Mouse (Mus musculus): ENCODE results near the gene Nxf1. TPM values are rescaled to one million over a fixed set of nuclear protein-coding genes. Genes with fewer than 3 reads are reported as not detected.
A peak's percentile ranks its signal among the peaks of the same experiment; 100 is the strongest.

Gene Nxf1
- total RNA-seq, 2 experiments from 2014 or later, result 37.8 to 41.5 TPM

DNA sequence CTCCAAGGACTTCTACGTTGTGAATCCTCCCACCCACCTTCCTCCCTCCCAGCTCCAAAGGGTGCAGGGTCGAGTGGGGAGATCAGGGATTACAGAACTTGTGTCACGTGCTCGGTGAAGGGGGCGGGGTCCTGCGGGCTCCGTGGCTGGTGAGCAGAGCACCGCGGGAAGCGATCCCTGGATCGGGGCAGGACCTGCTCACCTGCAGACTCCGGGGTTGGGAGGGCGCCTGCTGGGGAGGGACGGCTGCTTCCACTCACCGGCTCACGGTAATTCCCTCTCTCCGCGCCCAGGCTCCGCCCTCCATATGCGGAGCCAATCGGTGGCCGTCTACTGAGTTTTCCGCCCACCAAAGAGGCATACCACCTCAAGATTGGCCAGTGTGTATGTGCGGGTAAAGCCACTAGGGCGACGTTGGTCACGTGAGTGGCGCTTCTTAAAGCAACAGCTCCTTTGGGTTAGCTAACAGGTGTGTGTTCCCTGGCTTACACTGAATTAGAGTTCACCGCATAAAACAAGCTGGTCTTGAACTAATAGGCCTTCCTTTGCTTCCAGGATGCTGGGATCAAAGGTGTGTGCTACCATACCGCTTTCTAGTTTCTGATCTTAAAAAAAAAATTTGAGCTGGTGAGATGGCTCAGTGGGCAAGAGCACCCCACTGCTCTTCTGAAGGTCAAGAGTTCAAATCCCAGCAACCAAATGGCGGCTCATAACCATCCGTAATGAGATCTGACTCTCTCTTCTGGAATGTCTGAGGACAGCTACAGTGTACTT, 29.3 kb downstream of the Nxf1 start, which contains the start of gene Taf6l:
TSS of gene Taf6l (minus strand) at position 410 of the 774 bp plus-strand sequence.
- intact Hi-C loops (cut with DNase I), result no loop called here
- TF ChIP-seq CTCF (IDR thresholded peaks at IDR 0.05), result peak; percentile 25; the same call in 1 of the 2 replicates
- DNase-seq, result peak; percentile 94
- H3K27ac ChIP-seq, result peak within 1 kb of the TSS; percentile 92
- H3K4me3 ChIP-seq, result peak within 1 kb of the TSS; percentile 96

DNA sequence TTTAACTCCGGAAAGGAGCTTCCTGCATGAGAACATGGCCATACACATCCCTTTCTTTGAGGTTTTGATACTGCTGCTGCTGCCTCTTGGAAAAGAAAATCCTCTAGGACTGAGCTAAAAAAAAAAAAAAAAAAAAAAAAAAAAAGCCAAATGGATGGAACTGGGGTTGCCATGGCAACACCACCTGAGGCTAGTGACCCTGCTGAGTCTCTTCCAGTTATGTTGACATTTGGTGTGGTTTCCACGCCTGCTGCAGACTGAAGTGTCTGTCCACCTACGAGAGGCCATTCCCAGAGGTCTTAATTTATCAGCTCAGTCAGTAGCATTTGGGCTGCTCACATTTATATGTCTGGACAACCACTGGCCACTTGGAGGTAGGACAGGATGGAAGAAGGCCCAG, 31.6 kb downstream of the Nxf1 start:
- no peak for DNase-seq
- H3K27ac ChIP-seq, result no peak overlapping the region
- intact Hi-C loops (cut with DNase I), result no loop called here
- no peak for TF ChIP-seq CTCF (IDR thresholded peaks at IDR 0.05)
- no peak overlapping the region for H3K4me3 ChIP-seq

DNA sequence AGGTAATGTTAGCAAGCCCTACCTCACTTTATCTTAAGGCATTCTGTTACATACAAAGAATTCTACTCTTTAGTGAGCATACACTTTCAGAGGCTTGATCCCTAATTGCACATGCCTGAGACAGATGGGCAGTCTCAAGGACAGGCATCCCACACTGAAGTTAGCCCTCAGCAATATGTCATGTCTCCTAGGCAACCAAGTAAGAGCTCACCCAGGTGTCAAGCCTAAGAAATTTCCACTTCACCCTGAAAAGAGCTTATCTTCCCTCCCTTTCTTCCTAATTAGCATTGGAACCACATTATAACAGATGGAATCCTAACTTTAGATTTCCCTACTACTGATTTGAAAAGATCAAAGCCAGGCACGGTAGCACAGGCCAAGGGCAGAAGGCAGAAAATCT, 32.3 kb downstream of the Nxf1 start:
- intact Hi-C loops (cut with DNase I), result no loop called here
- no peak for TF ChIP-seq CTCF (IDR thresholded peaks at IDR 0.05)
- DNase-seq, result no peak
- H3K4me3 ChIP-seq, result no peak overlapping the region
- H3K27ac ChIP-seq, result no peak overlapping the region

DNA sequence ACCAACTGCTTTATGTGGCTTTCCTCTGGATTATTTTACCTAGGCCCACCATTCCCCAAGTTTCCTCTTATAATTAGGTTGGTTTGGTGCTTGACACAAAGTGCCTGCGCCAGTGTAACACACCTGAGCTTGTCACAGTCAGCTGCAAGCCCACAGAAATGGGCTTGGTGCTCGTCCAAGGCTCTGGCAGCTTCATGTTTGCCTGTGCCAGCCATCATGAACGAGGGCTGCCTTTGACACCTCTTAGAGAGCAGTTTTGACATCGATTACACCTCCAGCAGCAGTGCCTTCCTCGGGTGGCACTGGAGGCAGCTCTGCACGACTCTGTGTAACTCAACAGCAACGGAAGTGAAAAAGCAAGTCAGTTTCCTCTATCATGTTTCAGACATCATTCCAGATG, 33.3 kb downstream of the Nxf1 start:
- no peak for DNase-seq

DNA sequence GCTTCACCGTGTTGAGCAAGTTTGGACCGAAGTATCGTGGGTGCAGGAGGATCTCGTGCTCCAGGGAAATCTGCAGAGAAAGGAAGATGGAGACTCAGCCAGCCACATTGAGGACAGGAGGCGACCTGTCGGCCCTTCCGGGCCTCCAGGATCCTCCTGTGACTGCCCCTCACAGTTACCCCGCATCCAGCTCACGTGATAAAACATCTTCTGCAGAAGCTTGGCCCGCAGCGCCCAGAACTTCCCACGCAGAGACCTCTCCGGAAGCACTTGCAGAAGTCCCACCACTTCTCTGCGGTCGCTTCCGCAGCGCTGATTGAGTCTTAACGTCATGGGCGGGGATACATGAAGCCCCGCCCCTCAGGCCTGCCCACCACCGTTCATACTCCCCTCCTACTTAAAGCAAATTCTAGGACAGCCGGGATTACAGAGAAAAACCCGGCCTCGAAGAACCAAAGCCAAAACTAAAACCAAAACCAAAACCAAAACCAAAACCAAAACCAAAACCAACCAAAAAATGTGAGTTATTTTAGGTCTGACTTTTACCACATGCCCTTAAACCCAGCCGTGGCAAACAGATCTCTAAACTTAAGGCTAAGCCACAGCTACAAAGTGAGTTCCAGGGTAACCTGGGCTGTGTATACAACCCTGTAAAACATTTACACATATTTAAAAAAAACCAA, 41.5 kb downstream of the Nxf1 start, which contains the start of gene Polr2g:
TSS of gene Polr2g (minus strand) at position 314 of the 683 bp plus-strand sequence.
- DNase-seq, result peak; percentile 92
- intact Hi-C loops (cut with DNase I), result no loop called here
- H3K27ac ChIP-seq, result peak within 1 kb of the TSS; percentile 87
- TF ChIP-seq CTCF (IDR thresholded peaks at IDR 0.05), result no peak
- H3K4me3 ChIP-seq, result peak within 1 kb of the TSS; percentile 94

More for the DNA sequence above, 33.3 kb downstream of the Nxf1 start:
- Histone ChIP-seq H3K4me3 (no peak overlapping the region), H3K27ac (no peak overlapping the region)
- no peak for TF ChIP-seq CTCF (IDR thresholded peaks at IDR 0.05)
- intact Hi-C loops (cut with DNase I), result no loop called here

DNA sequence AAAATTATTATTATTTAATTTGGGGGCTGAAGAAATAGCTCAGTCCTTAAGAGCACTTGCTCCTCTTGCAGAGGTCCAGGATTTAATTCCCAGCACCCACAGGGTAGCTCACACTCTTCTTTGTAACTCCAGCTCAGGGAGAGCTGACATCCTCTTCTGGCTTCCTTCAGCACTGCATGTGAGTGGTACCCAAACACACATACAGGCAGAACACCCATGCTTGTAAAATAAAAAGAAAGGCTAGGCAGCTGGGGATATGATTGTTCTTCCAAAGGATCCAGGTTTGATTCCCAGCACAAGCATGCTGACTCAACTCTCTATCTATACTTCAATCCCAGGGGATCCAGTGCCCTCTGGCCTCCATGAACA, 42.1 kb downstream of the Nxf1 start:
- Histone ChIP-seq H3K27ac (peak overlapping the region; percentile 87), H3K4me3 (peak overlapping the region; percentile 94)
- intact Hi-C loops (cut with DNase I), result no loop called here
- no peak for TF ChIP-seq CTCF (IDR thresholded peaks at IDR 0.05)
- DNase-seq, result no peak

DNA sequence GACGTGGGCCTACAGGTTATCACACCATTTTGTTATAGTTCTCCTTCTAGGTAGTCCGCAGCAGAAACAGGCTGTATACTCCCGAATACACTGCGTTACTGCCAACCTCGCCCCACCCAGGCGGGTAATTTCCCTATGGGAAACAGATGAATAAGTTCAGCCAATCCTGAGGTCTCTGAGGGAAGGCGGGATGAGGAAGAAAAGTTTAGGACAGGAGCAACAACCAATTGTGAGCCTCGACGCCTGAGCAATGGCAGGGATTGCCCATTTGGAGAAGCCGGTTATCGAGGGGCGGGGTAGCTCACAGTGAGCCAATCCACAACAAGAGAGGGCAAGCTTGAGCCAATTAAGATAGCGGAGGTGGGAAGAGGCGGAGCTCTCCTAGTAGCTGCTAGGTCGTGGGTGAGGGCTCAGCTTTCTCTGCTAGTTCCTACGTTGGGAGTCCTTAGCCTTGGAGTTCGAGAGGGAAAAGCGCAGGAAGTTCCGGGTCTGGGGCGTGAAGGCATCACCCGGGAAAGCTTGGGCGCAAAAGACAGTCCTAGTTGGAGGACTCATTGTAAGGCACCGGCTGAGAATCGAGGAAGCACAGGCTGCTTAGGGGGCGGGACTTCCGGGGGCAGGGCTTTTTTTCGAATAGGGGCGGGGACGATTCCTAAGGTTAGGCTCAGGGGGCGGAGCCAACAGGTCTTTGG, 45.4 kb downstream of the Nxf1 start, which contains the start of gene Zbtb3:
TSS of gene Zbtb3 (plus strand) at position 426 of the 692 bp plus-strand sequence.
- peak within 1 kb of the TSS; percentile 93 for H3K27ac ChIP-seq
- peak; percentile 95 for DNase-seq
- peak within 1 kb of the TSS; percentile 86 for H3K4me3 ChIP-seq
- no peak for TF ChIP-seq CTCF (IDR thresholded peaks at IDR 0.05)
- intact Hi-C loops (cut with DNase I), result loop anchor here (2.0 kb wide), 1 partner anchor 17 kb away; the partner anchor contains the start of gene Ttc9c

DNA sequence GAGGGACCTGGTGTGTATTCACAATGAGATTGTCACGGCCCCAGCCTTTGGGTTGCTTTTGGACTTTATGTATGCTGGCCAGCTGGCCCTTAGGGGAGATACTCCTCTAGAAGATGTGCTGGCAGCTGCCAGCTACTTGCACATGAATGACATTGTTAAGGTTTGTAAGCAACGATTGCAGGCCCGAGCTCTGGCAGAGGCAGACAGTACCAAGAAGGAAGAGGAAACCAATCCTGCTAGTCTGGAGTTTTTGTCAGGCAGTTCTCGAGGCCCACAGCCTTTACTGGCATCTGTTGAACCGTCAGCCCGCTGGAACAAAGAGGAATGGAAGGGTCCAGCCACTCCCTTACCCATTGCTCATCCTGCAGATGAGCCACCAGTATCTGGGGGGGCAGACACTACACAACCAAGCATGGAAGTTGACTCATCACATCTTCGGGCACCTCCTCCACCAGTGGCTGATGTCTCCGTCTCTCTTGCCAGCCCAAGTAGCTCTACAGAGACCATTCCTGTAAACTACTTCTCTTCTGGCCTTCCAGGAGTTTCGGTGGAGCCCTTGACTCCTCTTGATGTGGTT, 46.4 kb downstream of the Nxf1 start:
- no peak for TF ChIP-seq CTCF (IDR thresholded peaks at IDR 0.05)
- Histone ChIP-seq H3K27ac (peak overlapping the region; percentile 93), H3K4me3 (peak overlapping the region; percentile 86)
- DNase-seq, result no peak
- intact Hi-C loops (cut with DNase I), result loop anchor here (2.0 kb wide), 1 partner anchor 16 kb away; the partner anchor contains the start of gene Ttc9c

DNA sequence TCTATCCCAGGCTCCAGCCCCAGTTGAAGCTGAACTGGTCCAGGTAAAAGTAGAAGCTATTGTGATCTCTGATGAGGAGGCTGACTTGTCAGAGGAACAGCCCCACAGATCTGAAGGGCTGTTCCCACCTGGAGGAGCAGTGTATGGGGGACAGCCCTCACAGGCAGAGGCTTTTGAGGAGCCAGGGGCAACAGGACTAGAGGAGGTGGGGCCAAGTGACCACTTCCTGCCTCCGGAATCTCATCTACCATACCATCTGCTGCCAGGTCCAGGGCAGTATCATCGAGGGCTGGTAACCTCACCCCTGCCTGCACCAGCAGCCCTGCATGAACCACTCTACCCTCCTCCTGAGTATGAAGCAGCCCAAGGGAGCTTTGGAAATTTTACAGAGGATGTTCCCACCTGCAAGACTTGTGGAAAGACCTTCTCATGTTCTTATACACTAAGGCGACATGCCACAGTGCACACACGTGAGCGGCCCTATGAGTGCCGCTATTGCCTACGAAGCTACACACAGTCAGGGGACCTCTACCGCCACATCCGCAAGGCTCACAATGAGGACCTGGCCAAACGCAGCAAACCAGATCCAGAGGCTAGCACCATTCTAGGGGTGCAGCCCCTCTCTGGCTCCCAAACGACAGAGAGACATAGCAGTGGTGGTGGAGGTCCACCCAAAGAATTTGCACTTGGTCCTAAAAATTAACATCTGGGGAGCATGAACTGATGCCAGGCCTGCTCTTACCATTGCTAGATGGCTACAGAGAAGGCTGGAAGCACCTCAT, 47.2 kb downstream of the Nxf1 start:
- DNase-seq, result no peak
- intact Hi-C loops (cut with DNase I), result loop anchor here (2.0 kb wide), 1 partner anchor 15 kb away; the partner anchor contains the start of gene Ttc9c
- no peak overlapping the region for H3K4me3 ChIP-seq
- H3K27ac ChIP-seq, result no peak overlapping the region
- no peak for TF ChIP-seq CTCF (IDR thresholded peaks at IDR 0.05)

DNA sequence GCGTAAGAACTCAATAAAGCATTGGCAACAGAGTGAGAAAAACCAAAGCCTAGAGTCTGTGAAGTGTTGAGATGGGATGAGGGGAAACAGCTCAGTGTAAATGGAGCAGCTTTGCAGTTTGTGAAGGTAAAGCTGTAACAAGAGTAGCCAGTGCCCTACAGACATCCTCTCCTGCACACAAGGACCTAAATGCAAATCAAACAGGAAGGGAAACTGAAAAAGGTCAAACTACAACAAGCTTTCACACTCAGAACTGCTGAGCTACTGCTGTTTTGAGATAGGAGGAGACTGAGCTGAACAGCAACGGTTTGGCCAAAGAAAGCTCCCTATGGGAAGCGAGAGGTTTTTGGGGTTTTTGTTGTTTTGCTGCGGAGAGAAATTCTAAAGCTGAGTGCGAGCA, 49.9 kb downstream of the Nxf1 start:
- no peak for TF ChIP-seq CTCF (IDR thresholded peaks at IDR 0.05)
- intact Hi-C loops (cut with DNase I), result no loop called here
- Histone ChIP-seq H3K4me3 (no peak overlapping the region), H3K27ac (no peak overlapping the region)
- no peak for DNase-seq

DNA sequence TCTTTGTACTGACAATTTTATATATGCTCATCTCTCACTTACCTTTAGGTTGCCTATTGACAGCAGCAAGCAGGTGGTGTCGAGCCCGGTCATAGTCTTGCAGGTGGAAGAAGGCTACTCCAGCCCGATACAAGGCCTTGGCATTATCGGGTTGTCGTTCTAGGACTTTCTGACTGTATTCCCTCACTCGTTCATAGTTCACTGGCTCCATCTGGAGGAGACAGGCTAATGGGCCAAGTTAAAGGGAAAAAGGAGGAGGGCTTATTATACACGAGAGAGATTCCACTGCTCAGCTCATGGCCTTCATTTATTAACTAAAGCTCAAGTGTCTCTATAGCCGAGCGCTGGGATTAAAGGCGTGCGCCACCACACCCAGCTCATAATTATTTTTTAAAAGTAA, 58.9 kb downstream of the Nxf1 start:
- Histone ChIP-seq H3K27ac (no peak overlapping the region), H3K4me3 (no peak overlapping the region)
- intact Hi-C loops (cut with DNase I), result no loop called here
- DNase-seq, result no peak
- no peak for TF ChIP-seq CTCF (IDR thresholded peaks at IDR 0.05)

DNA sequence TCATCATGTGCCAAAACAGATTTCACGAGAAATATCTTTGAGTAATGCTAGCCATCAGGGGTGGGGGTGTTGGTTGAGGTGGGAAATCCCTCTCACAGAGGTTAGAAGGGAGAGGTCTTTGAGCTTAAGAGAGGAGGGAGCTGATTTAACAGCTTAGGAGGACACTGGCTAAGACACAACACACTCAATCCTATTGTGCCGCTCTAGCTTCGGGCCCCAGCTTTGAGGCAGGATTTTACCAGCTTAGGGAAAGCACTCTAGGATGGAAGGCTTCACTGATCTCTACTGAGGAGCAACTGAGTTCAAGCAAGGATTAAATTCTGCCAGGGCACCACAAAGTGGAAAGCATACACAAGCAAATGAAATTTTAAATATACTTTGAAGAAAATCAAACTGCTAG, 60.1 kb downstream of the Nxf1 start:
- intact Hi-C loops (cut with DNase I), result no loop called here
- no peak overlapping the region for H3K4me3 ChIP-seq
- no peak overlapping the region for H3K27ac ChIP-seq
- no peak for TF ChIP-seq CTCF (IDR thresholded peaks at IDR 0.05)
- no peak for DNase-seq
